Mouse (Mus musculus): ENCODE data around the gene Snip1. TPM values are rescaled to one million over a fixed set of nuclear protein-coding genes. Genes with fewer than 3 reads are reported as not detected.
A peak's percentile ranks its signal among the peaks of the same experiment; 100 is the strongest.

Gene Snip1
- total and polyA plus RNA-seq, 3 experiments, result 23.5 to 46.6 (median 25.8) TPM

DNA sequence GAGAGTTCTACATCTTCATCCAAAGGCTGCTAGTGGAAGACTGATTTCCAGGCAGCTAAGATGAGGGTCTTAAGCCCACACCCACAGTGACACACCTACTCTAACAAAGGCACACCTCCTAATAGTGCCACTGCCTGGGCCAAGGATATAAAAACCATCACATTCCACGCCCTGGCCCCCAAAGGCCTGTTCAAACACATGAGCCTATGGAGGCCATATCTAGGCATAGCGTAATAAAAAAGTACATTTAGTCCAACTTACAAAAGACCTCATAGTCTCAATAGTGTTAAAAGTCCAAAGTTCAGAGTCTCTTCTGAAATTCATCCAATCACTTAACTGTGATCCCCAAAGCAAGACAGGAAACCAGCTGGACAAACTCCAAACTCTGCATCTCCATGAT, 12.2 kb downstream of the Snip1 start:
- no peak overlapping the region for H3K4me3 ChIP-seq (replicated peaks in 1 of 3; ENCODE audit: low read depth in 2 of 3, low read length in 2 of 3, poor library complexity in 1 of 3)
- H3K4me1 ChIP-seq (ENCODE audit: control insufficient read depth in 1 of 2, insufficient read depth in 2 of 2), result peaks cover 2 to 10% of the 10 kb centered on the region in 2 experiments; a peak in 2 of 4 replicates
- DNase-seq (ENCODE audit: extremely low read depth), result no peak
- peaks cover 29 to 61% of the 10 kb centered on the region in 2 experiments for H3K36me3 ChIP-seq (replicated peaks in 1 of 2; ENCODE audit: control insufficient read depth in 1 of 2, insufficient read depth in 1 of 2, low read length in 1 of 2)
- dilution Hi-C loops (cut with MboI; ENCODE audit: extremely low pct_ligation_motif_present, extremely low pct_unique_long_range_greater_than_20kb, low sequenced_read_pairs) (no loop called here), in situ Hi-C loops (cut with MboI; ENCODE audit: low pct_ligation_motif_present, low pct_unique_long_range_greater_than_20kb, low sequenced_read_pairs) (no loop called here)
- peaks cover 3% of the 10 kb centered on the region; the same call in 1 of the 2 replicates for H3K79me2 ChIP-seq (replicated peaks; ENCODE audit: control insufficient read depth, extremely low read depth, insufficient read depth, poor library complexity, severe bottlenecking)
- H3K4me2 ChIP-seq (ENCODE audit: insufficient read depth, low read depth, poor library complexity, severe bottlenecking), result no peak overlapping the region
- H3K27ac ChIP-seq (ENCODE audit: insufficient read depth, low read depth), result no peak overlapping the region
- H3K9ac ChIP-seq (ENCODE audit: insufficient read depth, low read depth), result no peak overlapping the region
- TF ChIP-seq MXI1 (IDR thresholded peaks at IDR 0.05; ENCODE audit: low read depth, low read length) (no peak), MAFK (IDR thresholded peaks at IDR 0.05; ENCODE audit: insufficient replicate concordance, low read length) (no peak), MAZ (IDR thresholded peaks at IDR 0.05; ENCODE audit: low read depth, low read length) (no peak), ZMIZ1 (IDR thresholded peaks at IDR 0.05; ENCODE audit: low read depth, low read length) (no peak), ZNF384 (IDR thresholded peaks at IDR 0.05; ENCODE audit: low read depth, low read length) (no peak), CTCF (conservative IDR thresholded peaks at IDR 0.05 in 1 of 2, IDR thresholded peaks at IDR 0.05 in 1 of 2; ENCODE audit: low read depth in 2 of 2, low read length in 2 of 2) (no peak), USF1 (IDR thresholded peaks at IDR 0.05; ENCODE audit: low read depth, low read length) (no peak), HCFC1 (IDR thresholded peaks at IDR 0.05; ENCODE audit: low read depth, low read length) (no peak), ELF1 (IDR thresholded peaks at IDR 0.05; ENCODE audit: low read depth, low read length) (no peak), GABPA (IDR thresholded peaks at IDR 0.05; ENCODE audit: insufficient replicate concordance, low read depth, low read length) (no peak), TBP (conservative IDR thresholded peaks at IDR 0.05; ENCODE audit: low read depth, low read length) (no peak), POLR2A (IDR thresholded peaks at IDR 0.05; ENCODE audit: low read depth, low read length) (no peak), JUN (IDR thresholded peaks at IDR 0.05; ENCODE audit: insufficient read depth, low read depth, low read length) (no peak), UBTF (IDR thresholded peaks at IDR 0.05; ENCODE audit: low read depth, low read length) (no peak), SIN3A (IDR thresholded peaks at IDR 0.05; ENCODE audit: low read length) (no peak), RCOR1 (conservative IDR thresholded peaks at IDR 0.05; ENCODE audit: low read depth, low read length) (no peak), CHD2 (IDR thresholded peaks at IDR 0.05; ENCODE audit: low read length) (no peak)
- H3K9me3 ChIP-seq (replicated peaks; ENCODE audit: low read length), result peaks cover 4% of the 10 kb centered on the region
- H3K27me3 ChIP-seq (replicated peaks), result no peaks in the 10 kb centered on the region

DNA sequence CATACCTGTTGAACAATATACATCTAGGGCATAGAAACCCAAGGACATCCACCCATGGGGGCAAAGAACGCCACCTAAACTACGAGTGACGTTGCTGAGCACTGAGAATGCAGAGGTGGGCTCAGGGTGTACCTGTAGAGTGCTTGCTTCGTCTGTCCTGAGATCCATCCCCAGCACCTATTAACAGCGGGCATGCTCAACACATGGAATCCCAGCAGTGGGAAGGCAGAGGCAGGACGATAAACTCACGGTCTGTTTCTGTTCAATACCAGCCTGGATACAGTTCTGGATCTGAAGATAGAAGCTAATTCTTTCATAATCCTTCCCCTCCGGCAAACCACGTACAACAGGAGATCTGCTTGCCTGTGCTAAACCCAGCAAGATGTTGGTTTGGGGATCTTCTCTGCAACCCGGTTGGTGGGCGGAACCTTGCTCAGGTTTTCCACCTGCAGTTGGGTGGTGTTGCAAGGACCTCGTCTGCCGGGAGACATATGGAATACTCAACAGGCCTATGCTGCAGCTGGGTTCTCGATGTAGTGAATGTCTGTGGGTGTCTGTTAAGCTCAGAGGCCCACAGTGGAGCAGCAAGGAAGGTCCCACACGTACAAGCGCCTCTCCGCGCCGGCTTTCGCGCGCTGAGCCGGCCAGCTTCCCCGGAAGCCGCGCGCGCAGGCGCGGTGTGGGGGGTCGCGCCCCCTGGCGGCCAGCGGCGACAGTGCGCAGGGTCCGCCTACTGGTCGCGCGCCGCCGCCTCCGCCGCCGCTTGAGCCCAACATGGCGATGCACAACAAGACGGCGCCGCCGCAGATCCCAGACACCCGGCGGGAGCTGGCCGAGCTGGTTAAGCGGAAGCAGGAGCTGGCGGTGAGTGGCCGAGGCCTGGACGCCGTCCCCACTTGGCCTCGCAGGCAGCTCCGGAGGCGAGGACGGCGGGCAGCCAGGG, 18.2 kb downstream of the Snip1 start, which contains the start of gene Meaf6:
TSS of gene Meaf6 (plus strand) at position 732 of the 943 bp plus-strand sequence.
- in situ Hi-C loops (cut with MboI; ENCODE audit: low pct_ligation_motif_present, low pct_unique_long_range_greater_than_20kb, low sequenced_read_pairs) (no loop called here), dilution Hi-C loops (cut with MboI; ENCODE audit: extremely low pct_ligation_motif_present, extremely low pct_unique_long_range_greater_than_20kb, low sequenced_read_pairs) (no loop called here)
- H3K4me2 ChIP-seq (ENCODE audit: insufficient read depth, low read depth, poor library complexity, severe bottlenecking), result peak within 1 kb of the TSS; percentile 93
- peak; percentile 78 for DNase-seq (ENCODE audit: extremely low read depth)
- H3K36me3 ChIP-seq (replicated peaks in 1 of 2; ENCODE audit: control insufficient read depth in 1 of 2, insufficient read depth in 1 of 2, low read length in 1 of 2), result peaks cover 16 to 45% of the 10 kb centered on the region in 2 experiments
- peak within 1 kb of the TSS; percentile 78 to 96 (median 87) for H3K4me3 ChIP-seq (replicated peaks in 1 of 3; ENCODE audit: low read depth in 2 of 3, low read length in 2 of 3, poor library complexity in 1 of 3)
- H3K27me3 ChIP-seq (replicated peaks), result no peaks in the 10 kb centered on the region
- H3K27ac ChIP-seq (ENCODE audit: insufficient read depth, low read depth), result peak within 1 kb of the TSS; percentile 75
- peaks cover 11% of the 10 kb centered on the region; the same call in 1 of the 2 replicates for H3K79me2 ChIP-seq (replicated peaks; ENCODE audit: control insufficient read depth, extremely low read depth, insufficient read depth, poor library complexity, severe bottlenecking)
- H3K9me3 ChIP-seq (replicated peaks; ENCODE audit: low read length), result peaks cover 4% of the 10 kb centered on the region
- H3K4me1 ChIP-seq (ENCODE audit: control insufficient read depth in 1 of 2, insufficient read depth in 2 of 2), result peaks cover 2 to 24% of the 10 kb centered on the region in 2 experiments; a peak in 2 of 4 replicates
- peak within 1 kb of the TSS; percentile 81 for H3K9ac ChIP-seq (ENCODE audit: insufficient read depth, low read depth)
- TF ChIP-seq MXI1 (IDR thresholded peaks at IDR 0.05; ENCODE audit: low read depth, low read length), result peak; percentile 84
- no peak for TF ChIP-seq MAFK (IDR thresholded peaks at IDR 0.05; ENCODE audit: insufficient replicate concordance, low read length)
- TF ChIP-seq TBP (conservative IDR thresholded peaks at IDR 0.05; ENCODE audit: low read depth, low read length), result no peak
- TF ChIP-seq POLR2AphosphoS2 (IDR thresholded peaks at IDR 0.05; ENCODE audit: low read depth, low read length), result no peak; the same call in 1 of the 2 replicates
- no peak for TF ChIP-seq CHD1 (IDR thresholded peaks at IDR 0.05; ENCODE audit: low read depth, low read length)
- TF ChIP-seq BHLHE40 (IDR thresholded peaks at IDR 0.05; ENCODE audit: low read depth, low read length), result no peak
- peak; percentile 89 for TF ChIP-seq NELFE (IDR thresholded peaks at IDR 0.05; ENCODE audit: low read depth, low read length)
- no peak for TF ChIP-seq JUN (IDR thresholded peaks at IDR 0.05; ENCODE audit: insufficient read depth, low read depth, low read length)
- no peak for TF ChIP-seq GABPA (IDR thresholded peaks at IDR 0.05; ENCODE audit: insufficient replicate concordance, low read depth, low read length)
- TF ChIP-seq NRF1 (IDR thresholded peaks at IDR 0.05; ENCODE audit: low read depth, low read length), result peak; percentile 94
- no peak for TF ChIP-seq IRF4 (IDR thresholded peaks at IDR 0.05; ENCODE audit: low read depth, low read length)
- TF ChIP-seq PAX5 (IDR thresholded peaks at IDR 0.05; ENCODE audit: low read length), result no peak
- 0 out of 2 replicates have a peak, but pooled peaks have one; percentile 18 for TF ChIP-seq MEF2A (IDR thresholded peaks at IDR 0.05; ENCODE audit: borderline replicate concordance, low read depth, low read length)
- TF ChIP-seq ETS1 (conservative IDR thresholded peaks at IDR 0.05; ENCODE audit: low read depth, low read length), result no peak
- TF ChIP-seq RCOR1 (conservative IDR thresholded peaks at IDR 0.05; ENCODE audit: low read depth, low read length), result no peak
- TF ChIP-seq UBTF (IDR thresholded peaks at IDR 0.05; ENCODE audit: low read depth, low read length), result no peak; the same call in 1 of the 2 replicates
- TF ChIP-seq CTCF (conservative IDR thresholded peaks at IDR 0.05 in 1 of 2, IDR thresholded peaks at IDR 0.05 in 1 of 2; ENCODE audit: low read depth in 2 of 2, low read length in 2 of 2), result peak; percentile 21 to 89; a peak in 3 of 4 replicates
- TF ChIP-seq TCF12 (IDR thresholded peaks at IDR 0.05; ENCODE audit: low read depth, low read length), result peak; percentile 92
- TF ChIP-seq MAX (IDR thresholded peaks at IDR 0.05; ENCODE audit: low read length), result no peak
- peak; percentile 94 for TF ChIP-seq POLR2A (IDR thresholded peaks at IDR 0.05; ENCODE audit: low read depth, low read length)

Data from CH12.LX (cell line).